Mouse (Mus musculus) hindbrain, embryonic 13.5 days (tissue): Measurements from ENCODE around the gene Tmem117. TPM values are rescaled to one million over a fixed set of nuclear protein-coding genes. Genes with fewer than 3 reads are reported as not detected.

Experiments
- ATAC-seq: fragments of 200-750 bp; cut with Nextera tagmentation; 2 replicates; pipeline ENCODE4 v1.8.0; 2017; ENCODE audit warnings: moderate TSS enrichment; ENCODE audit not compliant: low FRiP score
- H3K27ac ChIP-seq: fragments of 300-500 bp; sonication (generic); 2 replicates; pipeline ENCODE4 v1.5.1; 2015; ENCODE audit warnings: inconsistent platforms, mild to moderate bottlenecking, moderate library complexity
- H3K27me3 ChIP-seq: fragments of 300-500 bp; sonication (generic); 2 replicates; pipeline ENCODE4 v1.6.1; 2015; ENCODE audit warnings: mild to moderate bottlenecking, inconsistent platforms
- H3K36me3 ChIP-seq: fragments of 300-500 bp; sonication (generic); 2 replicates; pipeline ENCODE4 v1.6.1; 2015; ENCODE audit warnings: mild to moderate bottlenecking, inconsistent platforms
- H3K4me1 ChIP-seq: fragments of 300-500 bp; sonication (generic); replicated peaks from 2 replicates; pipeline ENCODE4 v1.6.1; 2015; ENCODE audit warnings: inconsistent platforms
- H3K4me2 ChIP-seq: fragments of 300-500 bp; sonication (generic); 2 replicates; pipeline ENCODE4 v1.6.1; 2015; ENCODE audit warnings: inconsistent platforms, mild to moderate bottlenecking, moderate library complexity
- H3K4me3 ChIP-seq: fragments of 300-500 bp; sonication (generic); 2 replicates; pipeline ENCODE4 v1.5.1; 2015; ENCODE audit warnings: mild to moderate bottlenecking, inconsistent platforms
- H3K9ac ChIP-seq: fragments of 300-500 bp; sonication (generic); 2 replicates; pipeline ENCODE4 v1.6.1; 2015; ENCODE audit warnings: mild to moderate bottlenecking, inconsistent platforms
- H3K9me3 ChIP-seq: fragments of 300-500 bp; sonication (generic); 2 replicates; pipeline ENCODE4 v1.6.1; 2016; ENCODE audit warnings: inconsistent platforms
- WGBS: fragments of 180-500 bp; shearing (Covaris S2); methylation state at CpG from one replicate; pipeline ENCODE4 v1.1.7; 2015; 5-methylcytosine and 5-hydroxymethylcytosine counted together
- polyA plus RNA-seq: library from polyadenylated mRNA; unstranded; fragments of >200 nt; fragmentation: Nextera tagmentation; extraction: Ambion mirVana; gene quantifications from 2 replicates; pipeline ENCODE4 v1.2.1, GENCODE M21; 2015

Gene Tmem117
- polyA plus RNA-seq, 1 experiment from 2014 or later = 6.9 TPM

- no peak overlapping the region for H3K4me3 ChIP-seq
- ATAC-seq = no peak
- WGBS = 92% methylated on average over 2 of the region's 2 CpGs
These were observed 232.1 kb downstream of the Tmem117 start for GRCm38 (mm10) chr15:94861173-94861572.

GRCm38 (mm10) chr15:94864134-94864533 is 235.1 kb downstream of the Tmem117 start:
- H3K27me3 ChIP-seq = 0 out of 2 replicates have a peak, but pooled peaks cover 4% of the 10 kb centered on the region
- WGBS = 20% methylated on average over 1 of the region's 1 CpGs
- 0 out of 2 replicates have a peak overlapping the region, but pooled peaks have one; percentile 44 for H3K27ac ChIP-seq
- H3K4me1 ChIP-seq = peaks cover 8% of the 10 kb centered on the region
- H3K36me3 ChIP-seq = no peaks in the 10 kb centered on the region
- no peak overlapping the region for H3K4me2 ChIP-seq
- no peaks in the 10 kb centered on the region for H3K9me3 ChIP-seq
- no peak overlapping the region for H3K9ac ChIP-seq
- H3K4me3 ChIP-seq = no peak overlapping the region
- no peak for ATAC-seq

More at GRCm38 (mm10) chr15:94861173-94861572, 232.1 kb downstream of the Tmem117 start:
- Histone ChIP-seq H3K9ac (no peak overlapping the region), H3K27me3 (peaks cover 5% of the 10 kb centered on the region; the same call in 1 of the 2 replicates), H3K9me3 (no peaks in the 10 kb centered on the region), H3K36me3 (no peaks in the 10 kb centered on the region), H3K27ac (no peak overlapping the region), H3K4me1 (peaks cover 14% of the 10 kb centered on the region), H3K4me2 (no peak overlapping the region)

GRCm38 (mm10) chr15:94868372-94868771 is 239.3 kb downstream of the Tmem117 start:
- Histone ChIP-seq H3K36me3 (no peaks in the 10 kb centered on the region), H3K9ac (no peak overlapping the region), H3K27ac (no peak overlapping the region), H3K27me3 (no peaks in the 10 kb centered on the region), H3K9me3 (no peaks in the 10 kb centered on the region), H3K4me3 (no peak overlapping the region), H3K4me2 (no peak overlapping the region), H3K4me1 (peaks cover 8% of the 10 kb centered on the region)
- ATAC-seq = no peak
- 73% methylated on average over 5 of the region's 5 CpGs for WGBS

- 77% methylated on average over 4 of the region's 4 CpGs for WGBS
- no peaks in the 10 kb centered on the region for H3K36me3 ChIP-seq
- no peak overlapping the region for H3K4me3 ChIP-seq
- H3K9ac ChIP-seq = no peak overlapping the region
- no peak for ATAC-seq
- H3K27ac ChIP-seq = no peak overlapping the region
- H3K4me1 ChIP-seq = no peaks in the 10 kb centered on the region
- H3K27me3 ChIP-seq = no peaks in the 10 kb centered on the region
- H3K9me3 ChIP-seq = no peaks in the 10 kb centered on the region
- no peak overlapping the region for H3K4me2 ChIP-seq
These were observed 256.0 kb downstream of the Tmem117 start for GRCm38 (mm10) chr15:94885026-94885425.

- Histone ChIP-seq H3K4me2 (no peak overlapping the region), H3K4me3 (no peak overlapping the region), H3K36me3 (no peaks in the 10 kb centered on the region), H3K4me1 (no peaks in the 10 kb centered on the region), H3K9ac (no peak overlapping the region), H3K27ac (no peak overlapping the region), H3K9me3 (no peaks in the 10 kb centered on the region), H3K27me3 (no peaks in the 10 kb centered on the region)
- no peak for ATAC-seq
- 87% methylated on average over 1 of the region's 1 CpGs for WGBS
These were observed 264.2 kb downstream of the Tmem117 start for GRCm38 (mm10) chr15:94893201-94893600.

- Histone ChIP-seq H3K27me3 (no peaks in the 10 kb centered on the region), H3K9ac (no peak overlapping the region), H3K27ac (no peak overlapping the region), H3K4me2 (no peak overlapping the region), H3K36me3 (no peaks in the 10 kb centered on the region), H3K9me3 (no peaks in the 10 kb centered on the region), H3K4me1 (no peaks in the 10 kb centered on the region), H3K4me3 (no peak overlapping the region)
- ATAC-seq = no peak
- 60% methylated on average over 5 of the region's 5 CpGs for WGBS
These were observed 265.1 kb downstream of the Tmem117 start for GRCm38 (mm10) chr15:94894086-94894485.

- Histone ChIP-seq H3K4me3 (no peak overlapping the region), H3K27me3 (no peaks in the 10 kb centered on the region), H3K4me1 (no peaks in the 10 kb centered on the region), H3K9ac (no peak overlapping the region), H3K4me2 (no peak overlapping the region), H3K9me3 (no peaks in the 10 kb centered on the region), H3K36me3 (no peaks in the 10 kb centered on the region), H3K27ac (no peak overlapping the region)
- 94% methylated on average over 11 of the region's 11 CpGs for WGBS
- ATAC-seq = no peak
These were observed 266.6 kb downstream of the Tmem117 start for GRCm38 (mm10) chr15:94895681-94896080.

GRCm38 (mm10) chr15:94903188-94903587 is 274.2 kb downstream of the Tmem117 start:
- Histone ChIP-seq H3K4me3 (no peak overlapping the region), H3K4me1 (peaks cover 10% of the 10 kb centered on the region), H3K9me3 (no peaks in the 10 kb centered on the region), H3K36me3 (no peaks in the 10 kb centered on the region), H3K4me2 (no peak overlapping the region), H3K9ac (no peak overlapping the region), H3K27ac (no peak overlapping the region), H3K27me3 (no peaks in the 10 kb centered on the region)
- ATAC-seq = no peak
- WGBS = 91% methylated on average over 1 of the region's 1 CpGs

- H3K27me3 ChIP-seq = no peaks in the 10 kb centered on the region
- H3K4me3 ChIP-seq = no peak overlapping the region
- whole genome bisulfite sequencing = 45% methylated on average over 11 of the region's 11 CpGs
- H3K9ac ChIP-seq = no peak overlapping the region
- peaks cover 10% of the 10 kb centered on the region for H3K4me1 ChIP-seq
- H3K36me3 ChIP-seq = no peaks in the 10 kb centered on the region
- H3K9me3 ChIP-seq = no peaks in the 10 kb centered on the region
- no peak overlapping the region for H3K4me2 ChIP-seq
- ATAC-seq = peak; percentile 61
- H3K27ac ChIP-seq = peak overlapping the region; percentile 75
These were observed 275.8 kb downstream of the Tmem117 start for GRCm38 (mm10) chr15:94904672-94905407.

- H3K9me3 ChIP-seq = no peaks in the 10 kb centered on the region
- H3K4me1 ChIP-seq = peaks cover 8% of the 10 kb centered on the region; the same call in 1 of the 2 replicates
- 20% methylated on average over 1 of the region's 1 CpGs for WGBS
- ATAC-seq = no peak
- H3K4me2 ChIP-seq = no peak overlapping the region
- no peak overlapping the region for H3K27ac ChIP-seq
- no peaks in the 10 kb centered on the region for H3K27me3 ChIP-seq
- no peak overlapping the region for H3K9ac ChIP-seq
- H3K4me3 ChIP-seq = no peak overlapping the region
- no peaks in the 10 kb centered on the region for H3K36me3 ChIP-seq
These were observed 292.6 kb downstream of the Tmem117 start for GRCm38 (mm10) chr15:94921672-94922071.

GRCm38 (mm10) chr15:94927986-94928385 is 299.0 kb downstream of the Tmem117 start:
- no peaks in the 10 kb centered on the region for H3K36me3 ChIP-seq
- H3K4me3 ChIP-seq = no peak overlapping the region
- no peaks in the 10 kb centered on the region for H3K27me3 ChIP-seq
- WGBS = 58% methylated on average over 5 of the region's 5 CpGs
- H3K4me1 ChIP-seq = peaks cover 23% of the 10 kb centered on the region
- H3K4me2 ChIP-seq = no peak overlapping the region
- no peaks in the 10 kb centered on the region for H3K9me3 ChIP-seq
- H3K27ac ChIP-seq = peak overlapping the region; percentile 44
- ATAC-seq = no peak
- no peak overlapping the region for H3K9ac ChIP-seq

GRCm38 (mm10) chr15:94930743-94931142 is 301.7 kb downstream of the Tmem117 start:
- Histone ChIP-seq H3K4me3 (no peak overlapping the region), H3K27me3 (no peaks in the 10 kb centered on the region), H3K27ac (no peak overlapping the region), H3K9ac (no peak overlapping the region), H3K36me3 (no peaks in the 10 kb centered on the region), H3K4me1 (peaks cover 30% of the 10 kb centered on the region), H3K9me3 (no peaks in the 10 kb centered on the region), H3K4me2 (no peak overlapping the region)
- WGBS = 43% methylated on average over 3 of the region's 3 CpGs
- no peak for ATAC-seq

- Histone ChIP-seq H3K27me3 (no peaks in the 10 kb centered on the region), H3K4me2 (no peak overlapping the region), H3K9me3 (no peaks in the 10 kb centered on the region), H3K27ac (no peak overlapping the region), H3K4me3 (no peak overlapping the region), H3K36me3 (no peaks in the 10 kb centered on the region), H3K9ac (no peak overlapping the region), H3K4me1 (peaks cover 22% of the 10 kb centered on the region)
- no peak for ATAC-seq
- WGBS = 55% methylated on average over 4 of the region's 4 CpGs
These were observed 304.0 kb downstream of the Tmem117 start for GRCm38 (mm10) chr15:94933044-94933443.
